Mouse (Mus musculus) hindbrain, embryonic 10.5 days (tissue): ENCODE measurements around the gene Rab3gap1. TPM values are rescaled to one million over a fixed set of nuclear protein-coding genes. Genes with fewer than 3 reads are reported as not detected.

Source experiments
- polyA plus RNA-seq: library from polyadenylated mRNA; unstranded; fragments of >200 nt; fragmentation: Nextera tagmentation; extraction: Ambion mirVana; gene quantifications from 2 replicates; pipeline ENCODE4 v1.2.1, GENCODE M21; 2016

Rab3gap1 gene
- polyA plus RNA-seq, 1 experiment from 2014 or later: 15.0 TPM

Other genes with a start within 250 kb of the Rab3gap1 start
- gene Tmem163, start 189.2 kb upstream of the Rab3gap1 start, polyA plus RNA-seq: 12.4 and 28.8 TPM in 2 replicates
- 0.27 and 0.35 TPM in 2 replicates for gene Acmsd, start 139.4 kb upstream of the Rab3gap1 start, polyA plus RNA-seq
- gene Ccnt2, start 94.6 kb upstream of the Rab3gap1 start, polyA plus RNA-seq: 82.9 and 98.9 TPM in 2 replicates
- gene Map3k19, start 13.7 kb upstream of the Rab3gap1 start, polyA plus RNA-seq: 0.15 and 0.76 TPM in 2 replicates
- gene Zranb3, start 234.3 kb downstream of the Rab3gap1 start, polyA plus RNA-seq: 10.4 and 15.6 TPM in 2 replicates
- gene R3hdm1, start 234.5 kb downstream of the Rab3gap1 start, polyA plus RNA-seq: 75.5 and 79.0 TPM in 2 replicates